Mouse (Mus musculus) hindbrain, embryonic 12.5 days (tissue): Measurements from ENCODE around the gene Eefsec. TPM values are rescaled to one million over a fixed set of nuclear protein-coding genes. Genes with fewer than 3 reads are reported as not detected.
A peak's percentile ranks its signal among the peaks of the same experiment; 100 is the strongest.

ENCODE experiments used
- ATAC-seq: fragments of 200-750 bp; cut with Nextera tagmentation; 2 replicates; pipeline ENCODE4 v1.8.0; 2017; ENCODE audit warnings: moderate TSS enrichment; ENCODE audit not compliant: low FRiP score
- H3K27ac ChIP-seq: fragments of 300-500 bp; sonication (generic); 2 replicates; pipeline ENCODE4 v1.5.1; 2016; ENCODE audit warnings: mild to moderate bottlenecking
- H3K27me3 ChIP-seq: fragments of 300-500 bp; sonication (generic); 2 replicates; pipeline ENCODE4 v1.6.1; 2016; ENCODE audit warnings: mild to moderate bottlenecking
- H3K36me3 ChIP-seq: fragments of 300-500 bp; sonication (generic); 2 replicates; pipeline ENCODE4 v1.6.1; 2016; ENCODE audit warnings: mild to moderate bottlenecking
- H3K4me1 ChIP-seq: fragments of 300-500 bp; sonication (generic); 2 replicates; pipeline ENCODE4 v1.6.1; 2016
- H3K4me2 ChIP-seq: fragments of 300-500 bp; sonication (generic); replicated peaks from 2 replicates; pipeline ENCODE4 v1.6.1; 2016; ENCODE audit warnings: mild to moderate bottlenecking
- H3K4me3 ChIP-seq: fragments of 300-500 bp; sonication (generic); 2 replicates; pipeline ENCODE4 v1.5.1; 2016; ENCODE audit warnings: mild to moderate bottlenecking
- H3K9ac ChIP-seq: fragments of 300-500 bp; sonication (generic); 2 replicates; pipeline ENCODE4 v1.6.1; 2016; ENCODE audit warnings: mild to moderate bottlenecking, moderate library complexity
- H3K9me3 ChIP-seq: fragments of 300-500 bp; sonication (generic); replicated peaks from 2 replicates; pipeline ENCODE4 v1.6.1; 2016; ENCODE audit warnings: mild to moderate bottlenecking
- WGBS: fragments of 180-500 bp; shearing (Covaris S2); methylation state at CpG from one replicate; pipeline ENCODE4 v1.1.7; 2016; 5-methylcytosine and 5-hydroxymethylcytosine counted together
- polyA plus RNA-seq: library from polyadenylated mRNA; unstranded; fragments of >200 nt; fragmentation: Nextera tagmentation; extraction: Ambion mirVana; gene quantifications from 2 replicates; pipeline ENCODE4 v1.2.1, GENCODE M21; 2016

The Eefsec gene
- polyA plus RNA-seq, 1 experiment from 2014 or later: 28.8 TPM

- Histone ChIP-seq H3K9ac (no peak overlapping the region), H3K4me2 (no peak overlapping the region), H3K27me3 (no peaks in the 10 kb centered on the region), H3K36me3 (no peaks in the 10 kb centered on the region), H3K4me3 (no peak overlapping the region), H3K27ac (no peak overlapping the region), H3K4me1 (peaks cover 14% of the 10 kb centered on the region), H3K9me3 (no peaks in the 10 kb centered on the region)
- ATAC-seq: no peak
- 97% methylated on average over 1 of the region's 1 CpGs for WGBS
Observed at GRCm38 (mm10) chr6:88319735-88320134, 126.6 kb downstream of the Eefsec start.

- Histone ChIP-seq H3K27me3 (no peaks in the 10 kb centered on the region), H3K4me1 (peaks cover 19% of the 10 kb centered on the region), H3K36me3 (no peaks in the 10 kb centered on the region), H3K27ac (peak overlapping the region; percentile 64), H3K9ac (no peak overlapping the region), H3K4me2 (no peak overlapping the region), H3K4me3 (no peak overlapping the region), H3K9me3 (no peaks in the 10 kb centered on the region)
- ATAC-seq: peak; percentile 81
- WGBS: 38% methylated on average over 2 of the region's 2 CpGs
Observed at GRCm38 (mm10) chr6:88315295-88315694, 131.0 kb downstream of the Eefsec start.

DNA sequence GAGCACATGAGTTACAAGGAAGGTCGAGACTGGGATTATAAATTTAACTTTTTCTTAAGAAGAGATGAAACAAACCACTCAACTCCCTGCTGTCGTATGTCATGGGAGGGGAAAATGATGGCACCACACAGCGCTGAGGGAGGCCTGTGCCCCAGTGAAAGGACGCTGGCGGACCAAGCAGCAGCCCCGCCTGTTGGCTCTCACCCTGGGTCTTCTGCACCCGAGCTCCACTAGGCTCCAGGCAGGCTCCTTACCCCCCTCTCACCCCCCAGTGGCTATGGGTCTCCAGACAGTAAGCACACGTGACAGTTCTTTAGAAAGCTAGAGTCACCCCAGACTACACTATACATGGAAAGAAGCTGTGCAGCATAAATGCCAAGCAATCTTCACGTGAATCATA is 132.4 kb downstream of the Eefsec start:
- WGBS: 71% methylated on average over 9 of the region's 9 CpGs
- Histone ChIP-seq H3K27ac (no peak overlapping the region; the same call in 1 of the 2 replicates), H3K36me3 (no peaks in the 10 kb centered on the region), H3K4me1 (peaks cover 19% of the 10 kb centered on the region), H3K4me3 (no peak overlapping the region), H3K9ac (no peak overlapping the region), H3K9me3 (no peaks in the 10 kb centered on the region), H3K4me2 (no peak overlapping the region), H3K27me3 (no peaks in the 10 kb centered on the region)
- ATAC-seq: no peak

GRCm38 (mm10) chr6:88311593-88311992 is 134.7 kb downstream of the Eefsec start:
- Histone ChIP-seq H3K4me1 (peaks cover 19% of the 10 kb centered on the region), H3K36me3 (no peaks in the 10 kb centered on the region), H3K27ac (no peak overlapping the region), H3K4me2 (no peak overlapping the region), H3K9me3 (no peaks in the 10 kb centered on the region), H3K4me3 (no peak overlapping the region), H3K9ac (no peak overlapping the region), H3K27me3 (no peaks in the 10 kb centered on the region)
- 64% methylated on average over 10 of the region's 10 CpGs for WGBS
- ATAC-seq: no peak

GRCm38 (mm10) chr6:88306100-88306746 is 140.1 kb downstream of the Eefsec start:
- WGBS: 89% methylated on average over 4 of the region's 4 CpGs
- no peaks in the 10 kb centered on the region for H3K4me1 ChIP-seq

DNA sequence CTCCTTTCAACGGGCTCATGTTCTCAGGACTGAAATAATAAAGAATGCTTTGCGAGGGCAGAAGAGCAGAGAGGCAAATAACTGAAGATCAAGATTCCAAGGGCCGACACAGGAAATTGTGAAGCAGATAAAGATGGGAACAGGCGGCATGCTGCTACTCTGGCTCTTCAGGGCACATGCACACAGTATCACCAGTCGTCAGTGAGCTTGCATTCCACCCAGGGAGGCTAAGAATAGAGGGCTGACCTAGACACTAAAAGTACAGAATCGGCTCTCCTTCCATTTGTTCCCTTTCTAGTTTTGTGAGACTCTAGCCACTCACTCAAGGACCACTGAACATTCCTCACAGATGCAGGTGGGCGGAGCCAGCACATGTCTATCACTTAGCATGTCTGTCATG is 145.1 kb downstream of the Eefsec start:
- Histone ChIP-seq H3K4me3 (no peak overlapping the region), H3K36me3 (peaks cover 10% of the 10 kb centered on the region; the same call in 1 of the 2 replicates), H3K4me1 (peaks cover 5% of the 10 kb centered on the region; the same call in 1 of the 2 replicates), H3K4me2 (no peak overlapping the region), H3K9me3 (no peaks in the 10 kb centered on the region), H3K9ac (no peak overlapping the region), H3K27ac (no peak overlapping the region), H3K27me3 (no peaks in the 10 kb centered on the region)
- ATAC-seq: no peak
- 64% methylated on average over 7 of the region's 7 CpGs for WGBS

More at GRCm38 (mm10) chr6:88306100-88306746, 140.1 kb downstream of the Eefsec start:
- Histone ChIP-seq H3K9me3 (no peaks in the 10 kb centered on the region), H3K4me2 (no peak overlapping the region), H3K9ac (no peak overlapping the region), H3K27me3 (no peaks in the 10 kb centered on the region), H3K27ac (no peak overlapping the region), H3K4me3 (no peak overlapping the region), H3K36me3 (no peaks in the 10 kb centered on the region)
- ATAC-seq: no peak

- 35% methylated on average over 2 of the region's 2 CpGs for WGBS
- H3K27me3 ChIP-seq: no peaks in the 10 kb centered on the region
- H3K36me3 ChIP-seq: peaks cover 10% of the 10 kb centered on the region; the same call in 1 of the 2 replicates
- no peak for ATAC-seq
- H3K9me3 ChIP-seq: no peaks in the 10 kb centered on the region
- H3K4me2 ChIP-seq: no peak overlapping the region
- H3K9ac ChIP-seq: no peak overlapping the region
- peaks cover 5% of the 10 kb centered on the region; the same call in 1 of the 2 replicates for H3K4me1 ChIP-seq
- no peak overlapping the region for H3K4me3 ChIP-seq
- no peak overlapping the region for H3K27ac ChIP-seq
Observed at GRCm38 (mm10) chr6:88299491-88299890, 146.8 kb downstream of the Eefsec start.

DNA sequence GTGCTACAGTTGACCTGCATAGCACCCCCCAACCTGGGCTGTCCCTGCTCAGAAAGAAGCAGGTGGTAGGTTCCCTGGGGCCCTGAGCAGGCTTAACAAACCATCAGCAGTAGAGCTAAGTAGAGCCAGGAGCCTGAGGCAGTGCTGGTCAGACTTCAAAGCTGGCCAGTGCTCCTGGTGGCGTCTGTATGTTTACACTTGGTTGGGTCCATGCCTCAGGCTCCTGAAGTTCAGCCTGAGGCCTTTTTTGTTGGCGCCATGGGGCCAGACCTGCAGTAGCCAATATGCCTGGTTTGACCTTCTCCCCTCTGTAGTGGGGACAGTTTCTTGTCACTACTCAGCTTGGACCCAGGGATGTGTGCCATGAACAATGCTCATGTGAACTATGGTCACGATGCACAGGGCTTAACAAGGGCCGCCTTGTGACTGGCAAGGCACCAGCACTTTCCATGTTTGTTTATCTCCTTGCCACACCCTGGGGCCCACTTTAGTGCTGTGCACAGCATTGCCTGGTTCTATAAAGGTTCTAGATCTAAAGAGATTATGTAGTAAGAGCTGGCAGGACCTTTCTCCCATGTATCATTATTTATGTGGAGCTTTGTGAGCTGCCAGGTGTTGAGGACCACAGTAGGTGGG is 153.9 kb downstream of the Eefsec start:
- Histone ChIP-seq H3K4me1 (no peaks in the 10 kb centered on the region), H3K4me3 (no peak overlapping the region), H3K9me3 (no peaks in the 10 kb centered on the region), H3K27ac (no peak overlapping the region), H3K9ac (no peak overlapping the region), H3K27me3 (no peaks in the 10 kb centered on the region), H3K36me3 (peaks cover 6% of the 10 kb centered on the region; the same call in 1 of the 2 replicates), H3K4me2 (no peak overlapping the region)
- ATAC-seq: no peak
- 87% methylated on average over 4 of the region's 4 CpGs for WGBS

DNA sequence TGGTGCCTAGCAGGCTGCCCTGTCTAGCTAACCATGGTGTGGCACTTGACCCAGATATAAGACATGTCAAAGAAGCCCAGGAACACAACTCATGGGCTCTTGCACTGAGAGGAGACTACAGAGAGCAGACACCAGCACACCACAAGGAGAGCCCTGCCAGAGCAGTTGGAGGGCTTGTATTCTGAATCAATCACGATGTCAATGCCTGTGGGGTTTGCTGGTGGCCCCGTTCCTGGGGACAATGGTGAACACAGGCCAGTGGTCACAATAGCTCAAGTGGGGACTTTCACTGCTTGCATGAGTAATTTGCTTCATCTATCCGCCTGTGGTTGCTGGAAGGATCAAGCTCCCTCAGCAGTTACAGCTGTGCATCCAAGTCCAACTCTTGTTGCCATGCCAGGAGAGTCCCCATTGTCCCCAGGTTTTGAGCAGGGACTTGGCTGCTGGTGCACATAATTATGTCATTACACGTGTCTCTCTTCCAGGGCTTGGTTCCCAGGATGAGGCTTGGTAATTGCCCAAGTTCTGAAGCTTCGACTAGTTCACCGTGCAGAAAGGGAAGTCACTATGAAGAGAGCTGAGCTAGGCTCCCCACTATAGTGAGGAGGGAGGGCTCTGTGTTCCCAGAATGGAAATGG is 156.1 kb downstream of the Eefsec start:
- H3K4me2 ChIP-seq: no peak overlapping the region
- no peaks in the 10 kb centered on the region for H3K4me1 ChIP-seq
- no peak for ATAC-seq
- no peaks in the 10 kb centered on the region for H3K9me3 ChIP-seq
- H3K27me3 ChIP-seq: no peaks in the 10 kb centered on the region
- no peak overlapping the region for H3K4me3 ChIP-seq
- H3K27ac ChIP-seq: no peak overlapping the region
- no peak overlapping the region for H3K9ac ChIP-seq
- H3K36me3 ChIP-seq: no peaks in the 10 kb centered on the region
- WGBS: 68% methylated on average over 6 of the region's 6 CpGs

- Histone ChIP-seq H3K9me3 (no peaks in the 10 kb centered on the region), H3K4me1 (no peaks in the 10 kb centered on the region), H3K27ac (no peak overlapping the region), H3K36me3 (no peaks in the 10 kb centered on the region), H3K9ac (no peak overlapping the region), H3K4me2 (no peak overlapping the region), H3K4me3 (no peak overlapping the region), H3K27me3 (no peaks in the 10 kb centered on the region)
- 85% methylated on average over 2 of the region's 2 CpGs for WGBS
- ATAC-seq: no peak
Observed at GRCm38 (mm10) chr6:88278141-88278540, 168.2 kb downstream of the Eefsec start.

DNA sequence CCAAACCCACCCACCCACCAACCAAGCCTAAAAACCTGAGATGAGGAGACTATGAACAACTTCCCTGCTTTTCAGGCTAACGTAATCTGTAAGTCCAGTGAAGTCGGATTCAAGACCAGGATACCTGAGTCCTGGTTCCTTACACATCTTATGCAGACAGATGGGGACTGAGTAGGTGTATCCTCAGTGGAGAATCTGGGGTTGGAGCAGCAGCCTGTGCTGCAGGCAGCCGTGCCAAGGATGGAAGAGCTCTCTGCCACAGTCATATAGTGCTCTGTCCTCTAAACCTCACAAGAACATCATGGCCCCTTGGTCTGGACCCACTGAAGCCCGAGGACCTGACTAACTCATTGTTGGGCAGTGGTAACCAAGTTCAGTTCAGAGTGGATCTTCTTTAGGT is 169.1 kb downstream of the Eefsec start:
- Histone ChIP-seq H3K27ac (no peak overlapping the region), H3K36me3 (no peaks in the 10 kb centered on the region), H3K4me2 (no peak overlapping the region), H3K27me3 (no peaks in the 10 kb centered on the region), H3K9me3 (no peaks in the 10 kb centered on the region), H3K4me1 (no peaks in the 10 kb centered on the region), H3K9ac (no peak overlapping the region), H3K4me3 (no peak overlapping the region)
- no peak for ATAC-seq
- 93% methylated on average over 4 of the region's 4 CpGs for WGBS

- H3K27ac ChIP-seq: no peak overlapping the region
- ATAC-seq: no peak
- no peaks in the 10 kb centered on the region for H3K27me3 ChIP-seq
- H3K4me2 ChIP-seq: no peak overlapping the region
- no peaks in the 10 kb centered on the region for H3K4me1 ChIP-seq
- H3K9me3 ChIP-seq: no peaks in the 10 kb centered on the region
- H3K36me3 ChIP-seq: no peaks in the 10 kb centered on the region
- 84% methylated on average over 4 of the region's 4 CpGs for whole genome bisulfite sequencing
- H3K9ac ChIP-seq: no peak overlapping the region
- no peak overlapping the region for H3K4me3 ChIP-seq
Observed at GRCm38 (mm10) chr6:88276221-88276620, 170.1 kb downstream of the Eefsec start.
